Mouse (Mus musculus) E14TG2a.4 (cell line): ENCODE measurements around the gene U2af2.

Experiments
- CTCF ChIP-seq: conservative IDR thresholded peaks from 2 replicates; pipeline ENCODE4 v1.5.1; 2014; ENCODE audit warnings: low read length
- NANOG ChIP-seq: IDR thresholded peaks from 2 replicates; pipeline ENCODE4 v1.6.1; 2014; ENCODE audit warnings: borderline replicate concordance, low read length, mixed read lengths
- POU5F1 ChIP-seq: IDR thresholded peaks from 2 replicates; pipeline ENCODE4 v1.6.1; 2014; ENCODE audit warnings: low read length, borderline replicate concordance

- TF ChIP-seq CTCF (no peak), POU5F1 (no peak), NANOG (no peak)
Measured at GRCm38 (mm10) chr7:5038109-5038732, 23.7 kb upstream of the U2af2 start, which contains the start of gene Zfp784.
